Mouse (Mus musculus) neutrophil, adult 59 days (primary cell): ENCODE data around the gene Alox15. TPM values are rescaled to one million over a fixed set of nuclear protein-coding genes. Genes with fewer than 3 reads are reported as not detected.

Source experiments
- total RNA-seq, 2 experiments: library from RNA; stranded (reverse); gene quantifications; 1 replicate in 1 of 2; 2 replicates in 1 of 2; pipeline ENCODE4 v1.2.4; 2023

Alox15 gene
- 10 to 100 TPM in 1 of 2 experiments, 1 to 10 TPM in 1; 6.2 to 13.0 TPM for total RNA-seq

DNA sequence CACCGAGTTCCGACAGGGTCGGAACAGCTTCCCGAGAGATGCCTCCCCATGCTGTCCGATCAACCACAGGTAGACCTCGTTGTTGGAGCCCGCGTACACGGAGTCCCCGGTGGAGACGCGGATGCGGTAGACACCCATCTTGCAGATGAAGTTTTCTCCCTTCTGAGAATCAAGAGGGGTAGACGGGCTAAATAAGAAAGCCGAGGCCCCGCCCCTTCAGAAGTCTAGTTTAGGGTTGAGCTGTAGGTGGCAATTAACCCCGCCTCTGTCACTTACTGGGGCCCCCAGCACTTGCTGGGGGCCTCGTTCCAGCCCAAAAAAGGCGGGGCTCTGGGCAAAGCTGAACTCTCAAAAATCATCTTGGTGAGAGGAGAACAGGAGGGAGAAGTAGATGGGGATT is at the start of gene Alox15:
Gene Alox15, minus strand, starts transcription at position 164 of the 400 bp plus-strand sequence.

DNA sequence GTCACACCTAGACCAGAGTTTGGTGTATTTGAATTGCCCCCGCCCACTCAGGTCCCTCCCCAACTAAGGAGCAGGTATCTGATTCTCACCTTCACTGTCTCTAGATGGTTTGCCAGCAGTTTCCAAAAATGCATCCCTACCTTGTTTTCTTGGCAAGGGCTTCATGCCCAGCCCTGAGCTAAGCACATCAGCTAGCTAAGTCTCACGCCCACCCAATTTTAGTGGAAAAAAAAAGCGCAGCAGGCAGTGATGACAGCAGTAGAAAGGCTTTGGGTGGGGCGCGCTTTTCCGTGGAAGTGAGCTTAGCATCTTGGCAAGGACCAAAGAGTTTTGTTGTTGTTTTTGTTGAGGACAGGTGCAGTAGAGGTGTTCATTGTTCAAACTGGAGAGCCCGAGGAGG is 29.3 kb downstream of the Alox15 start, which contains the start of gene Alox12e:
Gene Alox12e, minus strand, starts transcription at position 101 of the 400 bp plus-strand sequence.

Other genes with a start within 250 kb of the Alox15 start
- 10 to 100 TPM; 11.4 to 12.2 TPM for gene Mgl2, start 221.7 kb downstream of the Alox15 start, total RNA-seq
- 10 to 100 TPM; 13.5 to 18.3 TPM for gene Clec10a, start 195.8 kb downstream of the Alox15 start, total RNA-seq
- gene Slc16a11, start 139.3 kb downstream of the Alox15 start, total RNA-seq, result not detected
- gene Slc16a13, start 131.0 kb downstream of the Alox15 start, total RNA-seq, result 1 to 10 TPM; 1.3 to 1.7 TPM
- gene Bcl6b, start 122.2 kb downstream of the Alox15 start, total RNA-seq, result under 1 TPM in 1 of 2 experiments, not detected in 1; 0.13 TPM
- gene 0610010K14Rik, start 114.1 kb downstream of the Alox15 start, total RNA-seq, result 10 to 100 TPM; 39.0 to 42.3 TPM
- gene Gm21988, start 112.2 kb downstream of the Alox15 start, total RNA-seq, result 1 to 10 TPM; 3.8 to 6.1 TPM
- gene Rnasek, start 112.2 kb downstream of the Alox15 start, total RNA-seq, result 100 to 1,000 TPM; 105 to 118 TPM
- gene Alox12, start 96.7 kb downstream of the Alox15 start, total RNA-seq, result under 1 TPM; 0.33 to 0.60 TPM
- under 1 TPM; 0.35 to 0.62 TPM for gene Alox12e, start 29.4 kb downstream of the Alox15 start, total RNA-seq
- gene Pelp1, start 58.0 kb upstream of the Alox15 start, total RNA-seq, result 10 to 100 TPM; 15.8 to 16.2 TPM
- 100 to 1,000 TPM; 841 to 909 TPM for gene Arrb2, start 80.6 kb upstream of the Alox15 start, total RNA-seq
- gene Med11, start 99.9 kb upstream of the Alox15 start, total RNA-seq, result 10 to 100 TPM; 23.3 to 28.4 TPM
- under 1 TPM; 0.16 to 0.44 TPM for gene Zmynd15, start 107.4 kb upstream of the Alox15 start, total RNA-seq
- 1 to 10 TPM; 1.5 to 1.9 TPM for gene Cxcl16, start 108.0 kb upstream of the Alox15 start, total RNA-seq
- gene Tm4sf5, start 153.2 kb upstream of the Alox15 start, total RNA-seq, result not detected
- gene Vmo1, start 162.6 kb upstream of the Alox15 start, total RNA-seq, result not detected
- not detected for gene Gltpd2, start 167.2 kb upstream of the Alox15 start, total RNA-seq
- 10 to 100 TPM; 91.6 to 92.5 TPM for gene Psmb6, start 173.3 kb upstream of the Alox15 start, total RNA-seq
- gene Gm40193, start 180.9 kb upstream of the Alox15 start, total RNA-seq, result not detected
- gene Pld2, start 188.0 kb upstream of the Alox15 start, total RNA-seq, result 1 to 10 TPM; 2.3 to 4.0 TPM
- 10 to 100 TPM; 31.6 to 35.9 TPM for gene Mink1, start 210.8 kb upstream of the Alox15 start, total RNA-seq